Mouse (Mus musculus): ENCODE measurements around the gene Ubxn10. TPM values are rescaled to one million over a fixed set of nuclear protein-coding genes. Genes with fewer than 3 reads are reported as not detected.
A peak's percentile ranks its signal among the peaks of the same experiment; 100 is the strongest.

The Ubxn10 gene
- polyA plus RNA-seq, 1 experiment from 2014 or later, result 1.3 TPM

DNA sequence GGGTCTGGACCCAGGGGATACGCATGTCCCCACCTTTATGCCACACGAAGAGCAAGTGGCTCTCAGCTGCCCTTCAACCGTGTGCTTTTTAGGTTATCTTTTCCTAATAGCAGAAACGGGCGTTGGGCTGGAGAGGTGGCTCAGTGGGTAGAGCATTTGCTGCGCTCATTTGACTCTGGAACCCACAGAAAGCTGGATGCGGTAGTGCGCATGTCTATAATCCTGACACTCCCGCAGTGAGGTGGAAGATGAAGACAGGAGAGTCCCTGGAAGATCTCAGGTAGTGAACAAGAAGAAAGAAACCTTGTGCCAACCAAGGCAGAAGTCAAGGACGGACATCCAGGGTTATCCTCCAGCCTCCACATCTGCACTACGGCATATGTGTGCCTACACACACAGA, 27.7 kb downstream of the Ubxn10 start:
- Histone ChIP-seq H3K27ac (no peak overlapping the region), H3K4me1 (no peaks in the 10 kb centered on the region; the same call in 1 of the 2 replicates), H3K36me3 (no peaks in the 10 kb centered on the region), H3K9me3 (no peaks in the 10 kb centered on the region), H3K27me3 (ENCODE audit: insufficient read depth, poor library complexity, severe bottlenecking) (0 out of 2 replicates have a peak, but pooled peaks cover 13% of the 10 kb centered on the region), H3K4me3 (no peak overlapping the region)
- DNase-seq (ENCODE audit: low spot score), result no peak
- WGBS, result 79% methylated on average over 11 of the region's 11 CpGs

DNA sequence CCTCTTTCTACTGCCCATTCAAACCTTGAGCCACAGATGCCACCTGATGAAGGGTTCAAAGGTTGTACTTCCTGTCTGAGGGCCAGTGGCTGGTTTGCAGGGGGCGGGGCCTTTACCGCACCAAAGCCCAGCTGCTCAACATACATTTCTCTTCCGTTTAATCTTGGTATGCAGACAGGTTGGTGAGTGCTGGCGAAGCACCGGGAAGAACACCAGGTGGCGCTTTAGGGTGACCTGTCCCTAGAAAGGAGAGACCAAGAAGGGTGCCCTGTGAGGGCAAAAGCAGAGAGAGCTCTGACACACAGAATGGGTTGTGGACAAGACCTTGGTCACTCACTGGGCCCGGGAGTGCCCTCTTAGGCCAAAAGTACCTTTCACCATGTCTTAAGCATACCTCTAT, 28.3 kb downstream of the Ubxn10 start:
- no peaks in the 10 kb centered on the region for H3K36me3 ChIP-seq
- H3K4me3 ChIP-seq, result no peak overlapping the region
- no peaks in the 10 kb centered on the region; the same call in 1 of the 2 replicates for H3K4me1 ChIP-seq
- H3K27me3 ChIP-seq (ENCODE audit: insufficient read depth, poor library complexity, severe bottlenecking), result 0 out of 2 replicates have a peak, but pooled peaks cover 13% of the 10 kb centered on the region
- no peak for DNase-seq (ENCODE audit: low spot score)
- no peaks in the 10 kb centered on the region for H3K9me3 ChIP-seq
- peak overlapping the region; percentile 5; the same call in 1 of the 2 replicates for H3K27ac ChIP-seq
- WGBS, result 11% methylated on average over 7 of the region's 7 CpGs

DNA sequence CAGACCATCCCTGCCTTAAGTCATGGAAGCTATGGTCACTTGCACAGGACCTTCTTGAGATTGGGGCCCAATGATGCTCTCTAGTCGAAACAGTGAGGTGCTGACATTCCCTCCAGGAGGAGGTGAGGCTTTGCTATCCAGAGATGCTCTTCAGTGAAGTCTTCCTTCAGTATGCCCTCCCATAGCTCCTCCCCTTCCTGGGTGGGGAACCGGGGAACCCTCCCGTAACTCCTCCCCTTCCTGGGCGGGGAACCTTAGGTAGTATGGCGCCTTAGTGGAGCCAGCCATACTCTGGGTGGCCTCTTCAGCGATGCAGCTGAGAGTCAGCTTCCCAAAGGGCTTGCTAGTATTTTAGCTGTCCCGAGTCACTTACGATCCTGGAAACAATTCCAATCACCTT, 30.3 kb downstream of the Ubxn10 start:
- Histone ChIP-seq H3K36me3 (no peaks in the 10 kb centered on the region), H3K27me3 (ENCODE audit: insufficient read depth, poor library complexity, severe bottlenecking) (0 out of 2 replicates have a peak, but pooled peaks cover 20% of the 10 kb centered on the region), H3K27ac (no peak overlapping the region), H3K4me1 (no peaks in the 10 kb centered on the region; the same call in 1 of the 2 replicates), H3K9me3 (no peaks in the 10 kb centered on the region), H3K4me3 (no peak overlapping the region)
- DNase-seq (ENCODE audit: low spot score), result no peak
- WGBS, result 95% methylated on average over 8 of the region's 8 CpGs

DNA sequence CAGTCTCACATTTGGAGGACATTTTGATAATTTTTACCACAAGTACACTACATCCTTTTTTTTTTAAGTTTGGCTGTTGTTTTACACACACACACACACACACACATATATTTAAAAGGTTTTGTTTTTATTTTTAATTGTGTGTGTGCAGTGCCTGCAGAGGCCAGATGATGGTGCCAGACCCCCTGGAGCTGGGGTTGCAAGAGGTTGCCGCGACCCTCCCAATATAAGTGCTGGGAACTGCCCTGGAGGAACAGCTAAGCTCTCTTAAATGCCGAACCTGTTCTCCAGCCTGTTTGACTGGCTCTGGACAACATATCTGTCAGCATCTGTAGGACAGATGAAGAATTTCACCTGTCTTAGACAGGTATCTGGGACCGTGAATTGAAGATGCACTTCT, 32.8 kb downstream of the Ubxn10 start:
- no peaks in the 10 kb centered on the region for H3K36me3 ChIP-seq
- H3K27ac ChIP-seq, result no peak overlapping the region
- H3K9me3 ChIP-seq, result no peaks in the 10 kb centered on the region
- no peak overlapping the region for H3K4me3 ChIP-seq
- H3K4me1 ChIP-seq, result no peaks in the 10 kb centered on the region; the same call in 1 of the 2 replicates
- 75% methylated on average over 4 of the region's 4 CpGs for WGBS
- H3K27me3 ChIP-seq (ENCODE audit: insufficient read depth, poor library complexity, severe bottlenecking), result 0 out of 2 replicates have a peak, but pooled peaks cover 18% of the 10 kb centered on the region
- no peak for DNase-seq (ENCODE audit: low spot score)

DNA sequence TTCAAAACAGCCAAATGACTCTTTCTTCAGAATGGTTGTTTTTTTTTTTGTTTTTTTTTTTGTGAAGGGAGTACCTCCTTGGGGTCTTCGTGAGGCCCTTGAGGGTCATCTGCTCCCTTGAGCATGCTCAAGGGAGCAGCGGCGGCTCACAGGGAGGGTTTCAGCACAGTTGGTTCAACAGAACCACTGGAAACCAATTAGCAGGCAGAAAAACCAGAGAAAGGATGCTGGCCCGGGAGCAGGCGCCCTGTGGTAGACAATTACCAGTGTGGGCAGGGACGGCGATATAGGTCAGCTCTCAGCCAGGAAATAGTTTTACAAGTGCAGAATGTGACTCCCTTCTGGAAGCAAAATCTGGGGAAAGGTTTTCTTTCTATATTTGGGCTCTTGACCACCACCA, 33.4 kb downstream of the Ubxn10 start:
- H3K9me3 ChIP-seq, result no peaks in the 10 kb centered on the region
- WGBS, result 57% methylated on average over 7 of the region's 7 CpGs
- no peak overlapping the region for H3K4me3 ChIP-seq
- H3K27me3 ChIP-seq (ENCODE audit: insufficient read depth, poor library complexity, severe bottlenecking), result 0 out of 2 replicates have a peak, but pooled peaks cover 18% of the 10 kb centered on the region
- no peaks in the 10 kb centered on the region; the same call in 1 of the 2 replicates for H3K4me1 ChIP-seq
- H3K36me3 ChIP-seq, result no peaks in the 10 kb centered on the region
- H3K27ac ChIP-seq, result no peak overlapping the region
- no peak for DNase-seq (ENCODE audit: low spot score)

DNA sequence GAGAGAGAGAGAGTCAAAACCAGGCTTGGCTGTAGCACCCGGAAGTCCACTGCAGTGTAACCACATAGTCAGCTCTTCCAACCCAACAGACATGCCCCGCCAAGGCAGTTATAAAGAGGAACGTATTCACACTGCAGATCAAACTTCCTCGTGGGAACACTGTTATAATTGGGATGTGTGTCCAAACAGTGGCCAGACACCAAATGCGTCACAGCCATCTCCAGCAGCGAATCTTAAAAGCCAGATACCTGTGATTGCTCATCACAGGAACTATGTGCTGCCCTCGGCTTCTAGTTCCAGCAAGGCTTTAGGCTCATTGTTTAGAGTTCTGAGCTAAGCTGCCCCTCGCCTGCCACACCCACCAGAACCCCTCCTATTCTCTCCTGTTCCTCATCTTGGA, 34.4 kb downstream of the Ubxn10 start:
- DNase-seq (ENCODE audit: low spot score), result no peak
- H3K36me3 ChIP-seq, result no peaks in the 10 kb centered on the region
- no peak overlapping the region for H3K27ac ChIP-seq
- no peak overlapping the region for H3K4me3 ChIP-seq
- no peaks in the 10 kb centered on the region for H3K9me3 ChIP-seq
- H3K4me1 ChIP-seq, result no peaks in the 10 kb centered on the region
- 75% methylated on average over 8 of the region's 8 CpGs for WGBS
- H3K27me3 ChIP-seq (ENCODE audit: insufficient read depth, poor library complexity, severe bottlenecking), result peaks cover 19% of the 10 kb centered on the region; the same call in 1 of the 2 replicates

DNA sequence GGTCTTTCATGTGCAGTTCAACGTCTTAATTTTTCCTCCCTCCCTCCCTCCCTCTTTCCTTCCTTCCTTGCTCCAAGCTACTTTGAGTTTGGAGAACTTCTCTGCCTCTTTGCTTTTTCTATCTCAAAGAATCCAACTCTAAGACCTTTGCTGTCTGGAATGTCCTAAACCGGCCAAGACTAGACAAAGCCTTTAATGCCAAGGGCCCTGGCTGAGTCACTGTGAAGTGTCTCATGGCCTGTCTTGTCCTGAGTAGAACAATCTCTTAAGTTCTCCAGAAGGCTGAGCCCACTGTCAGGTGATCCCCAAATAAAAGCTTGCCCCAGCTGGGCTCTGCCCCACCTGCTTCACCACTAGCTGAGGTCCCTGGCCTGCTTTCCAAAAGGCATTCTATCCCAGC, 34.9 kb downstream of the Ubxn10 start:
- 60% methylated on average over 2 of the region's 2 CpGs for WGBS
- H3K4me1 ChIP-seq, result no peaks in the 10 kb centered on the region
- H3K27me3 ChIP-seq (ENCODE audit: insufficient read depth, poor library complexity, severe bottlenecking), result peaks cover 20% of the 10 kb centered on the region; the same call in 1 of the 2 replicates
- H3K36me3 ChIP-seq, result no peaks in the 10 kb centered on the region
- no peak for DNase-seq (ENCODE audit: low spot score)
- H3K9me3 ChIP-seq, result no peaks in the 10 kb centered on the region
- H3K27ac ChIP-seq, result no peak overlapping the region
- no peak overlapping the region for H3K4me3 ChIP-seq

DNA sequence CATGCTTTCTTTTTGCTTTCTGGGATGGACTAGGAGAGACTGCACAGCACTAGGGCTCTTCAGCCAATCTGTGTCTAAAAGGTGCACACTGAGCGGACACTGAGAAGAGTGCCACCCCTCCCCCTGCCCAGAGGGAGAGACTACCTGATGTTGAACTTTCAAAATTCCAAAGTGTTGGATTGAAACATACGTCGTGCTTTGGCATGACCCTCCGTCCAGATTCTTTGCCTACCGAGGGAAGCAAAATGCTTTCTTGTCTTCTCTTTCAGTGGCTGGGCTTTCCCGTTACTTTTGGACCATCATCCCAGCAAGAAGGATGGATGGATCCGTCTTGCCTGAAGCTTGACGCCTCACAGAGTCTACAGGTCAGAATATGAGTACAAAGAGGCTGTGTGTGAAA, 35.9 kb downstream of the Ubxn10 start:
- no peak for DNase-seq (ENCODE audit: low spot score)
- WGBS, result 68% methylated on average over 8 of the region's 8 CpGs
- peaks cover 29% of the 10 kb centered on the region; the same call in 1 of the 2 replicates for H3K27me3 ChIP-seq (ENCODE audit: insufficient read depth, poor library complexity, severe bottlenecking)
- no peak overlapping the region for H3K27ac ChIP-seq
- no peaks in the 10 kb centered on the region for H3K4me1 ChIP-seq
- no peak overlapping the region for H3K4me3 ChIP-seq
- H3K9me3 ChIP-seq, result no peaks in the 10 kb centered on the region
- no peaks in the 10 kb centered on the region for H3K36me3 ChIP-seq

DNA sequence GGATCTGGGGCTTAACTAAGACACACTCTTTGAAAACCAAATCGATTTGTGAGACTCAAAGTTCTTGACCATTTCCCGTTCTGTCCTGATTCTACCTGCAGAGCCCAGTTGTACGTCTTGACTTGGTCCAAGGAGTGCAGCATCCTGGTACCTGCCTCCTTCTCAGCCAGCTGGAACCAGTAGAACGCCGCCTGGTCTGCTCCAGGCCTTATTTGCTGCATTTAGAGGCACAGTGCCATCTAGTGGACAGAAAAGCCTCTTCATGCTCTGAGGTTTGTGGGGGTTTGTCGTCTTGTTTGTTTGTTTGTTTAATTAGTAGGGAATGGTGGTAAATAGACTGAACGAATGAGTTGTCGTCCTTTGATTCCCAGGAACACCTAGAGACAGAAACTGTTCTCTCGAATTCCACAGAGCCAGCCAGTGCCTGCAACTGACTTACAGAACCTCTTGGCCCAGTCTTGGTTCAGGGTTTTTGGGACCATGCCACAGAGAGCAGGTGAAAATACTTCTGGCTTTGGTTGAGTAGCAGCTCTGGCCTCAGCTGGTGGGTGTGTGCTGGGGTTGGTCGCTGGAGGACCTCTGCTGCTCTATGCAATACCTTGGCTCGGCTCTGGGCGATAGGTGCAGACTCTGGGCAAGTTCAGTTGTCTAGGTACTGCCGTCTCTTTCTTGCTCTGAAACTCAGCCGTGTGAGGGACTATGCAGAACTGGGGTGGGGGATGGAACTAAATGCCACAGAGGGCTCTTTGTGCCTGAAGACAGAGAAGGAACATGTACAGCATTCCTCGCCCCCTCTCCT, 36.6 kb downstream of the Ubxn10 start:
- H3K27me3 ChIP-seq (ENCODE audit: insufficient read depth, poor library complexity, severe bottlenecking), result peaks cover 32% of the 10 kb centered on the region; the same call in 1 of the 2 replicates
- no peaks in the 10 kb centered on the region for H3K4me1 ChIP-seq
- no peaks in the 10 kb centered on the region for H3K9me3 ChIP-seq
- H3K27ac ChIP-seq, result no peak overlapping the region
- H3K4me3 ChIP-seq, result no peak overlapping the region
- H3K36me3 ChIP-seq, result no peaks in the 10 kb centered on the region
- 29% methylated on average over 15 of the region's 15 CpGs for WGBS
- no peak for DNase-seq (ENCODE audit: low spot score)

DNA sequence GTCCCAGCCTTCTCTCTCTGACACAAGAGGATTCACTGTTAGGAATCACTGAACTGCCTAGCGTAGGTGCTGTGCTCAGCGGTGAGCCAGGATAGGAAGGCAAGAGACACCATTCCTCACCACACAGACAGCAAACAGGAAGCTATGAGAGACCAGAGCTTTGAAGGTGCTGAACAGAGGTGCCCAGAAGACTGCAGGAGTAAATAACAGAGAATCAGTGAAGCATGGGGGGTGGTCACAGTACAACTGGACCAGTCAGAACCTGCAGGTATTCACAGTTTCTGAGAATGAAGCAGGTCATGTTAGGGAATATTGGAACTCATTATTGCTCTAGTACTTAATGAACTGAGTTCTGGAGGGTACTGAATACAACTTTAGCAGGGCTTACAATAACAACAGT, 38.7 kb downstream of the Ubxn10 start:
- WGBS, result 43% methylated on average over 2 of the region's 2 CpGs

DNA sequence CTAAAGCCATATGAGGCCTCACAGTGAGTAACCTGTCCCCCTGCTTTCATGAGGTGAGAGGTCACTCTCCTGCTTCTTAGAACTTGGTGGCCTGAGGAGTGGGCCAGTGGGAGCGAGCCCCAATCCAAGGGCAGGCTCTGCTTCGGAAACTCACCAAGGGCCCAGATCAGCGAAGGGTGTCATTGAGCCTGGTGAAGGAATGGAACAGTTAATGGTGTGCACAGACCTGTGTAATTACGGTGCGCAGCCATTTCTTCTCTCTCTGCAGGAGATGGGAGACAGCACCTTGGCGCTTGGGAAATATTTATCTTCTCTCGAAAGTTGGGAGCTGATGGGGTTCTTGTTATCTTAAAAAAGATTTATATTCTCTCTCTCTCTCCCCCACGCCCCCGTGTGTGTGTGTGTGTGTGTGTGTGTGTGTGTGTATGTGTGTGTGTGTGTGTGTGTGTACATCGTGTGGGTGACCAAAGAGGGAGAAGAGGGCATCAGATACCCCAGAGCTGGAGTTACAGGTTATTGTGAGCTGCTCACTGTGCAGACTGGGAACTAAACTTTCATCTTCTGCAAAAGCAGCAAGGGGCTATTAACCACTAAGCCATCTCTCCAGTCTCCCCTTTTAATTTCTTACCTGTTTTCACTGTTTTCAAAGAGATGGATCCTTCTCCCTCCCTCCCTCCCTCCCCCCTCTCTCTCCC, 39.7 kb downstream of the Ubxn10 start:
- no peak for DNase-seq (ENCODE audit: low spot score)
- H3K27me3 ChIP-seq (ENCODE audit: insufficient read depth, poor library complexity, severe bottlenecking), result peaks cover 48% of the 10 kb centered on the region
- no peaks in the 10 kb centered on the region for H3K4me1 ChIP-seq
- no peak overlapping the region for H3K27ac ChIP-seq
- no peak overlapping the region for H3K4me3 ChIP-seq
- H3K9me3 ChIP-seq, result no peaks in the 10 kb centered on the region
- no peaks in the 10 kb centered on the region for H3K36me3 ChIP-seq
- 57% methylated on average over 7 of the region's 10 CpGs for WGBS

More for the DNA sequence above, 38.7 kb downstream of the Ubxn10 start:
- Histone ChIP-seq H3K9me3 (no peaks in the 10 kb centered on the region), H3K4me1 (no peaks in the 10 kb centered on the region), H3K36me3 (no peaks in the 10 kb centered on the region), H3K4me3 (no peak overlapping the region), H3K27me3 (ENCODE audit: insufficient read depth, poor library complexity, severe bottlenecking) (peaks cover 47% of the 10 kb centered on the region), H3K27ac (no peak overlapping the region)
- no peak for DNase-seq (ENCODE audit: low spot score)

DNA sequence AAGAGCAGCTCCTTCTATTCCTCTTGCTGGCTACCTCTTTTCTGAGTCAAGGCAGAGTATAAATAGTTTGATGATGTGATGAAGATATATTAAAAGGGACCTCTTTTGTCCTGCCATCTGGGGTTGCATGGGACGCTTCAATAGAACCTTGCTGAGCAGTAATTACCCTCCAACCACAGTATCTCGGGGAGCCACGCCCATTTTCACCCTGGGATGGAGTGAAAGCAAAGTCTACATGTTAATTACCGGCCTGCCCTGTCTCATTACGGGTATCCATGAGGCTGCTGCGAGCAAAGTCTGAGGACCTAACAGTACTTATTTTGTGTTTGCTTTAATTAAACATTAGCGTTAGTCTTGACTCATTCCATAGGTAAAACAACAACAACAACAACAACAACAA, 40.2 kb downstream of the Ubxn10 start:
- no peak overlapping the region for H3K4me3 ChIP-seq

DNA sequence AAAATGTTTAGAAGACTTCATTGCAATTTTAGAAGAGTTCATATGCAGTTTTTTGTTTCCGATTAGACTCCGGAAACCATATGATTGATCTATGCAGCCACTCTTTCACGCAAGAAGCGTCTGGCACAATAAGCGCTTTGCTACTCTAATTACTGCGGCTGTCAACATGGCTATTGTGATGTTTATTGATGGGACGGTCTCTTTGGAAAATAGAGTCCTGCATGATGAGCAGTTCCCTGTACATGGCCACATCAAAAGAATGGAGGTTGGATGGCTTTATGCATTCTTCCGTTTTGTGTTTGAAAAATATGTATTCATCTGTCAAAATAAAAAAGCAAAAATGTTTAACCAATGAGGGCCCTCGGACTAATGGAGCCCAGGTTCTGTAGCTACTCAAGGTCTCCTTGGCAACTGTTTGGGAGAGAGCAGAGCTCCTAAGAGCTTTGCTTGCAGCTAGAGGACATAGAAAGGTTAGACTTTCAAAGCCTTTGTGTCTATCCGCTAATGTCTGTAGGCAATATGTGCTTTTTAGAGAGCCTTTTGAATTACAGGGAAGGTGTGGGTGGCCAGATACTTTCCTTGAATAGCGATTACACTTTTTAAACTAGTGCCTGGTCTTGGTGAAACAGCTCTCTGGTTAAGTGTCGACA, 43.8 kb downstream of the Ubxn10 start:
- DNase-seq (ENCODE audit: low spot score), result no peak
- H3K4me3 ChIP-seq, result no peak overlapping the region
- peaks cover 12% of the 10 kb centered on the region; the same call in 1 of the 2 replicates for H3K4me1 ChIP-seq
- H3K27me3 ChIP-seq (ENCODE audit: insufficient read depth, poor library complexity, severe bottlenecking), result peaks cover 79% of the 10 kb centered on the region
- no peak overlapping the region for H3K27ac ChIP-seq
- 67% methylated on average over 12 of the region's 12 CpGs for WGBS
- H3K36me3 ChIP-seq, result no peaks in the 10 kb centered on the region
- H3K9me3 ChIP-seq, result no peaks in the 10 kb centered on the region

More for the DNA sequence above, 40.2 kb downstream of the Ubxn10 start:
- Histone ChIP-seq H3K36me3 (no peaks in the 10 kb centered on the region), H3K27me3 (ENCODE audit: insufficient read depth, poor library complexity, severe bottlenecking) (peaks cover 50% of the 10 kb centered on the region), H3K9me3 (no peaks in the 10 kb centered on the region), H3K4me1 (no peaks in the 10 kb centered on the region), H3K27ac (no peak overlapping the region)
- WGBS, result 51% methylated on average over 7 of the region's 7 CpGs
- no peak for DNase-seq (ENCODE audit: low spot score)

All from heart, embryonic 10.5 days (tissue).